Mouse (Mus musculus) neural tube, embryonic 11.5 days (tissue): ENCODE data around the gene Lat. TPM values are rescaled to one million over a fixed set of nuclear protein-coding genes. Genes with fewer than 3 reads are reported as not detected.
"Not testable (repeated sequence)": the region's sequence is repeated elsewhere in the genome, so short reads cannot be mapped to it uniquely, and the experiment has no call there.

Experiments
- ATAC-seq: fragments of 200-750 bp; cut with Nextera tagmentation; 2 replicates; pipeline ENCODE4 v1.8.0; 2017; ENCODE audit warnings: moderate number of reproducible peaks, mild to moderate bottlenecking, moderate TSS enrichment, moderate library complexity; ENCODE audit not compliant: insufficient read depth, low FRiP score, low TSS enrichment
- DNase-seq: peaks from one replicate; pipeline ENCODE4 v3.0.0-alpha.2; 2015; ENCODE audit warnings: low spot score
- H3K27ac ChIP-seq: fragments of 300-500 bp; sonication (generic); 2 replicates; pipeline ENCODE4 v1.5.1; 2014; ENCODE audit warnings: low read depth, mild to moderate bottlenecking, low read length
- H3K27me3 ChIP-seq: fragments of 300-500 bp; sonication (generic); 2 replicates; pipeline ENCODE4 v1.6.1; 2014; ENCODE audit warnings: mild to moderate bottlenecking, low read length, mixed read lengths; ENCODE audit not compliant: control insufficient read depth, insufficient read depth
- H3K36me3 ChIP-seq: fragments of 300-500 bp; sonication (generic); 2 replicates; pipeline ENCODE4 v1.6.1; 2014; ENCODE audit warnings: mild to moderate bottlenecking, low read length, moderate library complexity, mixed read lengths; ENCODE audit not compliant: control insufficient read depth, insufficient read depth
- H3K4me1 ChIP-seq: fragments of 300-500 bp; sonication (generic); 2 replicates; pipeline ENCODE4 v1.6.1; 2014; ENCODE audit warnings: low read length, mixed read lengths; ENCODE audit not compliant: control insufficient read depth, insufficient read depth
- H3K4me2 ChIP-seq: fragments of 300-500 bp; sonication (generic); 2 replicates; pipeline ENCODE4 v1.6.1; 2014; ENCODE audit warnings: low read depth, mild to moderate bottlenecking, moderate library complexity
- H3K4me3 ChIP-seq: fragments of 300-500 bp; sonication (generic); 2 replicates; pipeline ENCODE4 v1.5.1; 2014; ENCODE audit warnings: low read depth, low read length
- H3K9ac ChIP-seq: fragments of 300-500 bp; sonication (generic); 2 replicates; pipeline ENCODE4 v1.6.1; 2014; ENCODE audit warnings: mild to moderate bottlenecking, low read length
- H3K9me3 ChIP-seq: fragments of 300-500 bp; sonication (generic); 2 replicates; pipeline ENCODE4 v1.6.1; 2016; ENCODE audit warnings: low read length; ENCODE audit not compliant: control insufficient read depth
- WGBS: fragments of 180-500 bp; shearing (Covaris S2); extraction: QIAGEN DNeasy Blood & Tissue Kit; methylation state at CpG from one replicate; pipeline ENCODE4 v1.1.7; 2014; 5-methylcytosine and 5-hydroxymethylcytosine counted together
- polyA plus RNA-seq: library from polyadenylated mRNA; unstranded; fragments of >200 nt; fragmentation: Nextera tagmentation; extraction: Ambion mirVana; gene quantifications from 2 replicates; pipeline ENCODE4 v1.2.1, GENCODE M21; 2014

Lat gene
- polyA plus RNA-seq, 1 experiment from 2014 or later: 1.9 TPM

- DNase-seq: peak; percentile 80
- Histone ChIP-seq H3K4me2 (no peak overlapping the region), H3K4me3 (no peak overlapping the region), H3K27me3 (no peaks in the 10 kb centered on the region; the same call in 1 of the 2 replicates), H3K27ac (no peak overlapping the region), H3K9me3 (no peaks in the 10 kb centered on the region), H3K4me1 (peaks cover 4% of the 10 kb centered on the region; the same call in 1 of the 2 replicates), H3K9ac (no peak overlapping the region), H3K36me3 (no peaks in the 10 kb centered on the region)
- no peak for ATAC-seq
- 17% methylated on average over 5 of the region's 5 CpGs for WGBS
Measured at GRCm38 (mm10) chr7:126399548-126399947, 30.2 kb upstream of the Lat start.

- peaks cover 4% of the 10 kb centered on the region; the same call in 1 of the 2 replicates for H3K4me1 ChIP-seq
- 94% methylated on average over 4 of the region's 4 CpGs for WGBS
- H3K4me2 ChIP-seq: no peak overlapping the region
- no peaks in the 10 kb centered on the region for H3K9me3 ChIP-seq
- ATAC-seq: no peak
- H3K27me3 ChIP-seq: no peaks in the 10 kb centered on the region; the same call in 1 of the 2 replicates
- no peak for DNase-seq
- no peaks in the 10 kb centered on the region for H3K36me3 ChIP-seq
- H3K4me3 ChIP-seq: no peak overlapping the region
- no peak overlapping the region for H3K9ac ChIP-seq
- H3K27ac ChIP-seq: no peak overlapping the region
Measured at GRCm38 (mm10) chr7:126397822-126398221, 28.5 kb upstream of the Lat start.

DNA sequence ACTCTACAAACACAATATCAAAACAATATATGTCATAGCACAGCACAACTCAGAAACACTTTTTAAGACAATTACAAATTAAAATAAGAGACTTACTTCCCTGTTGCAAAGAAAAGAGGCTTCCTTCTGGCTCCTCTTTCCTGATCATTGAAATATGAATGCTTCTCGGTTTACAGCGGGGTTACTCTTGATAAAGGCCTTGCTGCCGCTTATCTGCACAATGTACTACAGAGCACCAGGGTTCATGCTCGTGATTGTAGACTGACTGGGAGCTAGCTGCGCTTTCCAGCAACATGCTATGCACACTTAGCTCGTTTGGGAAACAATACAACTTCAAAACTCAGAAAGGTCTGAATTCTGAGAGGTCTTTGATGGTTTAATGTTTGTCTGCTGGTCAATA is 27.9 kb upstream of the Lat start:
- ATAC-seq: no peak
- Histone ChIP-seq H3K27me3 (no peaks in the 10 kb centered on the region; the same call in 1 of the 2 replicates), H3K27ac (no peak overlapping the region), H3K4me1 (peaks cover 4% of the 10 kb centered on the region; the same call in 1 of the 2 replicates), H3K4me2 (peak overlapping the region; percentile 24; the same call in 1 of the 2 replicates), H3K9me3 (no peaks in the 10 kb centered on the region), H3K4me3 (peak overlapping the region; percentile 6; the same call in 1 of the 2 replicates), H3K36me3 (no peaks in the 10 kb centered on the region), H3K9ac (no peak overlapping the region)
- DNase-seq: no peak
- 52% methylated on average over 6 of the region's 6 CpGs for WGBS

DNA sequence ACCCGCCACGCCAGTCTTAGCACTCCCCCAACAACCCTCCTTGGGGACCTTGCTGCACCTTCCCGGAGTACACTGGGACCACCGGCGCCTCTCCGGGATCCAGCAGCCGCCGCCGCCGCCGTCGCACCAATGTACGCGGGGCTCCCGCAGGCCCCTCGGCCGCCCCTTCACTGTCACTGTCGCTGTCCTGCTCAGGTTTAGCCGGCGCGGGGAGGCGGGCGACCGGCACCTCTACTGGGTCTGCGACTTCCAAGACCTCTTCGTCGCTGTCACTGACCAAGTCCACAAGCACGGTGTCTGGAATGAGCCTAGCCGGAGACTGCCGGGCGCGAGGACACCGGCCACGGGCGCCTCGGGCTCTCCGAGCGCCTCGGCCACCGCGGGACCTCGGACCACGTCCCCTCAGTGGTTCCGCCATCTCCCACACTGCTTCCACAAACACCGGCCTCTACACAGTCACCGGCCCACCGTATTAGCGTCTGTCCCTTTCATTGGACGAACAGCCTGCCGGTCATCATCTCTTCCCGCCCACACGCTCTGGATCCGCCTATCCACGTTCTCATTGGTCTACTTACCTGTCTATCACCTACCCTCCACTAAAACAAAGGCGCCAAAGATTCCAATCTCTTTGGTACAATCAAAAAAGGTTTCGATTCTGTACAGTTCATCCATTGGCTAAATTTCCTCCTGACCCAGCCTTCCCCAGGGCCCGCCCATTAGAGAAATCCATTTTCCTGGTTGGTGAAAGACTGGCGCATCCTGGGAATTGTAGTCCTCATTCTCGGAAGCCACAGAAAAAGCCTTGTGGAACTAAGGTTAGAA is 27.1 kb upstream of the Lat start, which contains the start of gene Nfatc2ip:
Nfatc2ip (minus strand) TSS at position 440 of the 822 bp plus-strand sequence.
- H3K27me3 ChIP-seq: no peaks in the 10 kb centered on the region; the same call in 1 of the 2 replicates
- WGBS: under 1% methylated on average over 59 of the region's 59 CpGs
- H3K36me3 ChIP-seq: no peaks in the 10 kb centered on the region
- peaks cover 4% of the 10 kb centered on the region; the same call in 1 of the 2 replicates for H3K4me1 ChIP-seq
- peak within 1 kb of the TSS; percentile 89 for H3K4me3 ChIP-seq
- ATAC-seq (peak; percentile 100), DNase-seq (peak; percentile 96)
- peak within 1 kb of the TSS; percentile 76 for H3K4me2 ChIP-seq
- H3K9ac ChIP-seq: peak within 1 kb of the TSS; percentile 72
- H3K9me3 ChIP-seq: no peaks in the 10 kb centered on the region
- H3K27ac ChIP-seq: 0 out of 2 replicates have a peak within 1 kb of the TSS, but pooled peaks have one; percentile 39

DNA sequence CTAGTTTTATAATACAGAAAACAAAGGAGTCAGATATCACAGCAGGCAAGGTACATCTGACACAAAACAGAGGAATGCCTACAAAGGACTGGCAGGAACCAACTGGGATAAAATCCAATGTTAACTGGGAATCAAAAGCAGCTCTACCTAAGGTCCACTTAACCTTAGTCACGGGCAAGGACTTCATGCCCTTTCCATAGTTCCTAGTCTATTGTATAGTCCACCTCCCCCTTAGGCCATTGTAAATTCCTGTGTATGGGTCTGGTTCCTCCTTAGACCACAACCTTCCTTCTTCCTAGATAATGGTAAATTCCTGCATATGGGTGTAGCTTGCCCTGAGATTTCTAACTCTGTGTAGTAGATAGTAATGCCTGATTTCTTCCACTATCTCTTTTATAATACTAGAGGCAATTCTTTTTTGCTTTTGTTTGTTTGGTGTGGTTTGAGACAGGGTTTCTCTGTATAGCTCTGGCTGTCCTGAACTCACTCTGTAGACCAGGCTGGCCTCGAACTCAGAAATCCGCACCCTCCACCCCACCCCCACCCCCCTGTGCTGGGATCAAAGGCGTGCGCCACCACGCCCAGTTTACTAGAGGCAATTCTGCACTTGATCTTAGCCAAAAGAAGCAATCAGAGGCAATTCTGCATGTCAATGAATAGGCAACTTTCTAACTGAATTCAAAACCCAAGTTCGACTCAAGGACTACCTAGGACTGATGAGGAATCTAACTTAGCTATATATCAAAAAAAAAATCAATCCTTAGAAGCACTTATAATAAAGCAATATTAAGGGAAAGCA is 22.9 kb upstream of the Lat start:
- DNase-seq, H3K4me2 ChIP-seq, H3K4me1 ChIP-seq, H3K36me3 ChIP-seq, H3K27me3 ChIP-seq, H3K9me3 ChIP-seq, H3K9ac ChIP-seq, H3K4me3 ChIP-seq, H3K27ac ChIP-seq, ATAC-seq: not testable (repeated sequence)
- 93% methylated on average over 7 of the region's 7 CpGs for WGBS

GRCm38 (mm10) chr7:126388185-126388584 is 18.8 kb upstream of the Lat start:
- Histone ChIP-seq H3K9ac (no peak overlapping the region), H3K27ac (no peak overlapping the region), H3K9me3 (no peaks in the 10 kb centered on the region), H3K4me1 (no peaks in the 10 kb centered on the region), H3K4me3 (no peak overlapping the region), H3K36me3 (peaks cover 5% of the 10 kb centered on the region; the same call in 1 of the 2 replicates), H3K4me2 (no peak overlapping the region), H3K27me3 (no peaks in the 10 kb centered on the region)
- DNase-seq (no peak), ATAC-seq (no peak)
- 100% methylated on average over 1 of the region's 1 CpGs for WGBS

DNA sequence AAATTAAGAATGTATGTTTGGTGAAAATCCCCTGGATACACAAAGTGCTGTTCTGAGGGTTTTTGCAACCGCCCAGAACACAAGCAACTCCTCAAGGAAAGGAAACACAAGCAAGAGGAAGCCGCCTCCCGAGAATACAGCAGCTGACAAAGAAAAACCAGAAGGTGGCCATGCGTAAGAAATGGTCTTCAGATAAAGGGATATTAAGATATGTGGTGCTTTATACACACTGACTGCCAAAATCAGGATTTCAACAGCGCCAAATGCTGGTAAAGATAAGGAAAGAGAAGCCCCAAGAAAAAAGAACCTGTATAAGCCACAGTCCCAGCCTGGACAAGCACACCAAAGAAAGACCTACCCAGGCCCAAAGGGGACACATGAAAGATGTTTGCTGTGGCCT is 14.2 kb upstream of the Lat start:
- no peaks in the 10 kb centered on the region for H3K4me1 ChIP-seq
- ATAC-seq: no peak
- H3K27me3 ChIP-seq: no peaks in the 10 kb centered on the region
- no peaks in the 10 kb centered on the region for H3K9me3 ChIP-seq
- no peak overlapping the region for H3K9ac ChIP-seq
- no peaks in the 10 kb centered on the region for H3K36me3 ChIP-seq
- H3K4me3 ChIP-seq: no peak overlapping the region
- no peak for DNase-seq
- WGBS: 91% methylated on average over 5 of the region's 5 CpGs
- H3K4me2 ChIP-seq: no peak overlapping the region
- H3K27ac ChIP-seq: no peak overlapping the region

DNA sequence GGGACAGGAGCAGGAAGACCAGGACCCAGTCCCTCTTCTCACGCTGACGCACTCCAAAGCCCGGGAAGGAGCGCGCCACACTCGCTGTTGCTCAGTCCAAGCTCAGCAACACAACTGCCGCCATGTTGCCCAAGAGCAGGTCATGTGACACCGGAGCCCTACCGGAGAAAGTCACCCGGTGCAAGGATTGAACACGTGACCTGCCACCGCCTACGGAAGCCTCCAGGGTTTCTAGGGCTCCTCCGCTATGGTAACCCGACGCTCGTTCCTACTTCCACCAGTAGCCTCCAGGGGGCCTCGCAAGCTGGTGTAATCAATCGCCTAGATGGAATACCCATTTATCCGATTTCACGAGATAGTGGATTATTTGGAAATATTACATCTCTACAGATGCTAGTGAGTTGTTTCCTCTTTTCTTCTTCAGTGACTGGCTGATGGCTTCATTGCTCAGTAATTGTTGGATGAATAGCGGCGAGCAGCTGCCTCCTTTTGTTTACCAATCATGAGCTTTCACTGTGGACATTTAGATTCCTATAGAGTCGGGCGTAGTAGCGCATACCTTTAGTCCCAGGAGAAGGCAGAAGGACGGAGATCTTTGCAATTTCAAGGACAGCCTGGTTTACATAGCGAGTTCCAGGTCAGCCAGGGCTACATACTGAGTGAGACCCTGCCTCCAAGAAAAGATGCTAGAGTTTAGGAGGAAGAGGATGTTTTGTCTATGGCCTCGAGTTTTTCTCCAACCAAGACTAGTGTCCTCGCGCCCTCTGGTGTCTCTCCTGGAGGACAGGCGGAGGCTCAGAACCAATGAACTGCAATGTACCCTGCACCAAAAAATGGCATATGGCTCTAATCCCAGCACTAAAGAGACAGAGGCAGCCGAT is 8.1 kb upstream of the Lat start, which contains the start of gene Spns1:
Spns1 (minus strand) TSS at position 173 of the 881 bp plus-strand sequence.
- no peaks in the 10 kb centered on the region for H3K27me3 ChIP-seq
- peak; percentile 96 for DNase-seq
- H3K27ac ChIP-seq: 0 out of 2 replicates have a peak within 1 kb of the TSS, but pooled peaks have one; percentile 34
- H3K36me3 ChIP-seq: peaks cover 2% of the 10 kb centered on the region; the same call in 1 of the 2 replicates
- peak within 1 kb of the TSS; percentile 83 for H3K9ac ChIP-seq
- H3K4me2 ChIP-seq: peak within 1 kb of the TSS; percentile 97
- H3K4me1 ChIP-seq: peaks cover 8% of the 10 kb centered on the region
- no peaks in the 10 kb centered on the region for H3K9me3 ChIP-seq
- peak; percentile 97 for ATAC-seq
- WGBS: under 1% methylated on average over 33 of the region's 33 CpGs
- H3K4me3 ChIP-seq: peak within 1 kb of the TSS; percentile 93
